Mouse (Mus musculus) splenic B cell, adult 2 months (primary cell): ENCODE results near the gene Bpifb3.

Source experiments
- DNase-seq: peaks from one replicate; pipeline ENCODE4 v3.0.0-alpha.2; 2011; ENCODE audit warnings: low read depth, low spot score
- H3K27me3 ChIP-seq: 2 replicates; pipeline ENCODE4 v1.6.1; 2012; ENCODE audit warnings: mild to moderate bottlenecking, low read length, moderate library complexity, mixed read lengths; ENCODE audit not compliant: control insufficient read depth, poor library complexity, insufficient read depth, severe bottlenecking
- H3K36me3 ChIP-seq: 2 replicates; pipeline ENCODE4 v1.6.1; 2012; ENCODE audit warnings: mild to moderate bottlenecking, low read length, moderate library complexity, mixed read lengths; ENCODE audit not compliant: control insufficient read depth, poor library complexity, insufficient read depth, severe bottlenecking

Bpifb3 gene

DNA sequence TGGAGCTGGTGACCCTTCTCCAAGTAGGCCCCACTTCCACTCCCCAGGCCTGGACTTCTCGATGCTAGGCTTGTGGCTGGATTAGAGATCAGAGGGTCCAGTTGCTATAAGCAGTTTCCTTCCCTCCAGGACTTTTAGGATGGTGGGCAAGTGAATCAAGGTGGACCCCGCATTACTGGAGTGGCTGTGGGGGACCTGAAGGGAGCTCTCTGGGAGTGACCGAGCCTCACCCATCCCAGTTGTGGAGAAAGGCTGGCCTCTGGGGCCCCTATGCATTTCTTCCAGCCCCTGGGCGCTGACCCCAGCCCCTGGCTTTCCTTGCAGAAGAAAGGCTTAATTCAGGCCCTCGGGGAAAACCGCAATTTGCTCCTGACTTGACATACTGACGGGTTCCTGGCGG, at the start of gene Bpifb3:
Gene Bpifb3, plus strand, starts transcription at position 301 of the 400 bp plus-strand sequence.
- DNase-seq: no peak
- H3K36me3 ChIP-seq: no peaks in the 10 kb centered on the region
- H3K27me3 ChIP-seq: no peaks in the 10 kb centered on the region

- no peaks in the 10 kb centered on the region for H3K27me3 ChIP-seq
- no peak for DNase-seq
- H3K36me3 ChIP-seq: no peaks in the 10 kb centered on the region
Measured at GRCm38 (mm10) chr2:153870984-153871383, 47.0 kb upstream of the Bpifb3 start, which contains the start of gene Sun5. Gene Sun5, minus strand, starts transcription at chr2:153871084.

- DNase-seq: no peak
- no peaks in the 10 kb centered on the region for H3K27me3 ChIP-seq
- H3K36me3 ChIP-seq: no peaks in the 10 kb centered on the region
Measured at GRCm38 (mm10) chr2:153874745-153875144, 43.3 kb upstream of the Bpifb3 start, which contains the start of gene Bpifb2. Gene Bpifb2, plus strand, starts transcription at chr2:153875045.

DNA sequence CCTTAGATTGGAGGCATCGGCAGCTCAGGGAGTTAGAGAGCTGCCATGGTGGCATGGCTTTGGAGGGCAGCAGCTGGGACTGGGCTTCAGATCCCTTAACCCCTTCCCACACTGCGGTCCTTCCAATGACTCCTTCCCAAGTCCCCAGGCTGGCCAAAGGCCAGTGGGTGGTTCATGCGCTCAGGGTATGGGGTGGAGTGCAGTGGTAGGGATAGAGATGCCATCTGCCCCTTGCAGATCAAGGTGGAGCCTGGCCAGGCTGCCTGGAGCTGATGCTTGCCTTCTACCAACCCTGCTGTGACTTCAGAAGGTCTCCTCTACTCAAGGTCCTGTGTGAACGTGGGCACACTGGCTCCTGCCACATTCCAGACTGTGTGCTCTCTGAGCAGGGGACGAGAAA, 18.9 kb upstream of the Bpifb3 start:
- H3K36me3 ChIP-seq: no peaks in the 10 kb centered on the region
- DNase-seq: no peak
- no peaks in the 10 kb centered on the region for H3K27me3 ChIP-seq

DNA sequence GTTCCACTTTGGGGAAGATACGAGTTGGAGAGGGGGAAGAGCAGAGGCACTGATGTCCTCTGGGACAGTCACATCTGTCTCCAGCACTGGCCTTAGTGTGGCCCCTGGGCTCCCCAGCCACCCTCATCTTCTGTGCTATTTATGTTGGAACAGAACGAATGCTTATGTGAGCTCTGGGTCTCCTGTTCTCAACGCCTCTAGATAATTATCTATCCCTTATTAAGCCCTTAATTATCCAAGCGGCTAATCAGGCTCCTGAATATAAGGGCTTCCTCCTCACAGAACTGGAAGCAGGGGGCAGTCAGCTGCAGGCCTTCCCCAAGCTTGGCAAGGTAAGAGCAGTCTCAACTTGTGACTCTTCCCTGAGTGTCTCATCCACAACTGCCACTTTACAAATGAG, 17.9 kb upstream of the Bpifb3 start, which contains the start of gene Bpifb6:
Gene Bpifb6, plus strand, starts transcription at position 301 of the 400 bp plus-strand sequence.
- Histone ChIP-seq H3K27me3 (no peaks in the 10 kb centered on the region), H3K36me3 (no peaks in the 10 kb centered on the region)
- DNase-seq: no peak

DNA sequence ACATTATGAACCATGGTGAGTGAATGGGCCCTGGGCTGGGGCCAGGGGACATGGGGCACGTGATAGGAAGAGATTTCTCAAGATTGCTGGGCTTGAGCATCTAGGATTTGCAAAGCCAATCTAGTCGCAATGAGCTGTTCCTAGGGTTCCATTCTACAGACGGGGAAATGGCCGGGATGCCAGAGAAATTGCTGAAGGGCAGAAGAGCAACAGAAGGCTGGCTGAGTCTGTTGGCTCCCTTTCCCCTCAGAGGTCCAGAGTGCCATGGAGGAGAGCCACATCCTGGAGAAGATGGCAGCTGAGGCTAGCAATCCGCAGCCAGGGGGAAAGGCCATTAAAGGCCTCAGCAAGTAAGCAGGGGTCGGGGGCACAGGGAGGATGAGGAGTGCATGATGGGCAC, 15.3 kb upstream of the Bpifb3 start:
- DNase-seq: no peak
- no peaks in the 10 kb centered on the region for H3K36me3 ChIP-seq
- H3K27me3 ChIP-seq: no peaks in the 10 kb centered on the region

DNA sequence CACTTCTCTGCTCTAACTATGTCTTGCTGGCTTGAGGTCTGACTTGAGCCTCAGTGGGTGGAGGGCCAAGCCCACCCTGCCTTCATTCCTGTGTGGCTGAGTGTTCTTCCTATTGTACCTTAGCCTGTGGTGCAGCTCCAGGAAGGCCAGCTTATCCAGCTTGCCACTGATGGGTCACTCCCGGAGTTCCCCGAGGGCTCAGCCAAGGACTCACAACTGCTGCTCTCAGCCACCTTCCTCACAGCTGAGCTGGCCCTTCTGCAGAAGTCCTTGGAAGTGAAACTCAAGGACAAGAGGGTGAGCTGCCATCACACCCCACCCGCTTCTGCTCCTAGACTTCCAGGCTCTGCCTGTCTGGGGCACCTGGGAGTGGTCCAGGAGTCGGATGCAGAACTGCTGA, 11.4 kb upstream of the Bpifb3 start:
- Histone ChIP-seq H3K36me3 (no peaks in the 10 kb centered on the region), H3K27me3 (no peaks in the 10 kb centered on the region)
- DNase-seq: no peak

DNA sequence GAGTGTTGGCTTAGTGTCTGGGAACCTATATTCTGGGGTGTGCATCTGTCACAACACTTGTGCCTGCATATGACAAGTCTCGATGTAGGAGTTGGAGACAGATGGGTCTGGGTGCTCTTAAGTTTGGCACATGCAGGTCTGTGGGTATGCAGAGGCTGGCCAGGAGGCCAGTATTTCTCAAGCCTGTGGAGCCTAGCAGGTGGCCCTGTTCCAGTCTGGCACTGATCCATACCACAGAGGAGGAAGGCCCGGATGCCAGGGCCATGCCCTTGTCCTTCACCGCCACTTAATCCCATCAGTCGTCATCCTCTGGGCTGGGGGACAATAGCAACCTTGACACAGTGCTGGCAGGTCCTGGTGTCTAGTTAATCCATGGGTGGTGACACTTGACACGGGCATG, 3.9 kb upstream of the Bpifb3 start:
- DNase-seq: no peak
- H3K36me3 ChIP-seq: no peaks in the 10 kb centered on the region
- no peaks in the 10 kb centered on the region for H3K27me3 ChIP-seq

DNA sequence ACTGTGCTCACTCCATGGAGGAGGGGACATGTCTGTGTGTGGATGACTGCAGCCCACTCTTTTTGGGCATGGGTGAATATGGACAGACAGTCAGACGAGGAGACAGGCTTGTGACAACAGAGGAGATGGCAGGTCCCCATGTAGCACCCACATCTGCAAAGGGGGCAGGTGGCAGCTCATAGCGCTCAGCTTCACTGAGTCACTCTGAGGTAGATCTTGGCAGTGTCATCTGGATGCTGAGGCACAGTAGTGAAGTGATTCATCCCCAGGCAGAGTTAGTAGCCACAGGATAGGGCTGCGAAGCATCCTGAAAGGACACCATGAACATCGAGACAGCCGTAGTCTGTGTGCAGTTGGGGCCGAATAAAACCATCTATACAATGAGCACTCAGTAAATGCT, 3.2 kb downstream of the Bpifb3 start:
- no peak for DNase-seq
- H3K36me3 ChIP-seq: no peaks in the 10 kb centered on the region
- no peaks in the 10 kb centered on the region for H3K27me3 ChIP-seq

DNA sequence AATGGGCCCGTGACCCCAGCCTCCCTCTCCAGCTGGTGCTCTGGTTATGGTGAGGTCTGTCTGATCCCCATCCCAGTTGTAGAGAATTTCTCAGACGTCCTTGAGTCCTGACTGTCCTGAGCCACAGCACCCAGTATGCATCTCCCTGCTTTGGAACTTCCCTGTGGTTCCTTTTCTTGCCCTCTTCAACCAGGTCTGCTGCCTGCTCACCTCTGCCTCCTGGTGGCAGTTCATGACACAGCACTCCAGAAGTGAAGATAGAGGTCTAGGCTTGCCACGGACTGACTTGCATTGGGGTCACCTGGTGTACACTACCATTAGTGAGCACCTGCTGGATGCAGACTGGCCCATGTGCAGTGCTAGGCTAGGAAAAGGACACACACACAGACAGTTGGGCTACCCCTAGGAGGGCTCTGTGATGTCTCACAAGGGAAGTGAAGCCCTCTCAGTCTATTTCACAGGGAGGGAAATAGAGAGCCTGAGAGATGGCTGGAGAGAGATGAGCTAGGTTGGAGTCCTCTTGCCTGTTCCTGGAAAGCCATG, 11.9 kb downstream of the Bpifb3 start:
- DNase-seq: peak; percentile 64
- Histone ChIP-seq H3K36me3 (no peaks in the 10 kb centered on the region), H3K27me3 (no peaks in the 10 kb centered on the region)

DNA sequence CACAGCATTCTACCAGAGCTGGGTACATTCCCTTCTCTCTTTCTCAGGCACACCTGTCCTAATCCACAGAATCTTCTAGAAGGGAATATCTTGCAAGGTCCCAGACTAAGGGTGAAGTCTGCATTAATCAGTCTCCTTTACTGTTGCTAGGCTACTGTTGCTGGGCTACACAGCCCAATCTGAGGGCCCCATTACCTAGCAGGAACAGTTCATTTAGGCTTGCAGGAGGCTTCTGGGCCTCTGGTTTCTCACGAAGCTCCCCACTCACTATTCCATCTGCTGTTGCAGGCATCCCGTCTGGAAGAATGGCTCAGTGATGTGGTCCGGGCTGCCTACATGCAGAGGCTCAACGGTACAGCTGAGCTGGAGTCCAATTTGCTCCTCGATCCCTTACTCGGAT, 13.1 kb downstream of the Bpifb3 start:
- DNase-seq: no peak
- Histone ChIP-seq H3K36me3 (no peaks in the 10 kb centered on the region), H3K27me3 (no peaks in the 10 kb centered on the region)

DNA sequence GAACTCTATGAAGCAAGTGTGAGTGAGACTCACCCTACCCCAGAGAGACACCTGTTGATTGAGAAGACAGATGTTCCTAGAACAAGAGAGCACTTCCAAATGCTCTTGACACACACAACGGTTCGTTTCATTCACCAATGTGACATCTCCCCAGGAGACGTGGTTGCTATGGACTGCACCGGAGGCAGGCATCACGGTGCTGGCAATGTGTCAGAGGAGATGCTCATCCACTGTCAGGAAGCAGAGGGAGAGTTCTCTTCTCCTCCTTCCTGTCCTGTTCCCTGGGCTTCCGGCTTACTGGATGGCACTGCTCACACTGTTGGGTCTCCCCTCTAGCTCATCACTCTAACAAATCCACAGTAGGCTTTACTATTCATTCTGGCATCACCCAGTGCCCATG, 15.3 kb downstream of the Bpifb3 start:
- no peaks in the 10 kb centered on the region for H3K27me3 ChIP-seq
- no peaks in the 10 kb centered on the region for H3K36me3 ChIP-seq
- no peak for DNase-seq

DNA sequence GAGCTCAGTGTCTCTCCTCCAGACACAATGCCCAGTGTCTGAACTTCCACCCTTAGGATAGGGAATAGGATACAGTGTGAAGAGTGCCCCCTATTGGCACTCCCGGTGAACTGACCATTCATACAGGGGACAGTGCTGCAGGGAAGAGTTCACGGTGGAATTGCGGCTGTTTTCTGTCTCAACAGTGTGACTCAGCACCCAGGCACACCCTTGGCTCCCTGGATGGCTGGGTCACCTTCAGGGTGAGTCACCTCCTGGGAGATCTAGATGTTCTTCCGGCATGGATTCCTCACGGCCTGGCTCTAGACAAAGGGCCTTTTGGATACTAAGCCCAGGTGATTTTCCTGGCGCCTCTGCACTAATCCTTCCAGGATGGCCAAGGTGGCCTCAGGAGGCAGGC, 17.3 kb downstream of the Bpifb3 start:
- Histone ChIP-seq H3K36me3 (no peaks in the 10 kb centered on the region), H3K27me3 (no peaks in the 10 kb centered on the region)
- DNase-seq: no peak

DNA sequence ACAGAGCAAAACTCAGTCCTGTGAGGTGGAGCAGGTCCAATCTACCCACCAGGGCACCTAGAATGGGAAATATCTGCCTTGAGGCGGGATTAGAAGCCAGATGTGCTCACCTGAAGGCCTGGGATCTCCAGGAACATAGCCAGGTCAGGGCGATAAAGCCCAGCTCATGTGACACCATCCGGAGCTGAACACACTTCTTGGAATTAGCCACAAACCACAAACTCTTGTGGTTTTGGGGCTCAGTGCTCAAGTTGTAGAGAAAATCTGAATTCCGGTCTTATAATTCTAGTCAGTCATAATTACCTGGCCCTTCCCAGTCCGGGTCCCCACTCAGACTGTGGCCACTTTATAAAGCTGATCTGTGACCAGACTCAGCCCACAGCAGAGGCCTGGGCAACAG, 19.8 kb downstream of the Bpifb3 start, which contains the start of gene Bpifb4:
Gene Bpifb4, plus strand, starts transcription at position 370 of the 400 bp plus-strand sequence.
- Histone ChIP-seq H3K36me3 (no peaks in the 10 kb centered on the region), H3K27me3 (no peaks in the 10 kb centered on the region)
- DNase-seq: no peak

- peak; percentile 64 for DNase-seq
- Histone ChIP-seq H3K27me3 (no peaks in the 10 kb centered on the region), H3K36me3 (no peaks in the 10 kb centered on the region)
Measured at GRCm38 (mm10) chr2:153943537-153943936, 25.5 kb downstream of the Bpifb3 start.

GRCm38 (mm10) chr2:153944567-153944966, 26.5 kb downstream of the Bpifb3 start:
- H3K36me3 ChIP-seq: no peaks in the 10 kb centered on the region
- DNase-seq: no peak

More at GRCm38 (mm10) chr2:153944567-153944966, 26.5 kb downstream of the Bpifb3 start:
- no peaks in the 10 kb centered on the region for H3K27me3 ChIP-seq
